Mouse (Mus musculus): ENCODE measurements at regions not wholly inside any gene's neighbourhood (a gene's known extent, or its start where the extent isn't known, plus 50 kb on each side); places are given as distances from the start of the nearest gene placed in this dataset.

GRCm38 (mm10) chr19:37771956-37772355, 74.4 kb downstream of the Cyp26a1 start:
- TF ChIP-seq POLR2A (IDR thresholded peaks at IDR 0.05; ENCODE audit: borderline replicate concordance, control insufficient read depth, low read depth, low read length) (no peak), CTCF (IDR thresholded peaks at IDR 0.05; ENCODE audit: control insufficient read depth, insufficient read depth, low read length) (no peak)

Data from bone marrow, adult 2 months (tissue).